Mouse (Mus musculus): ENCODE data around the gene Sub1.

Gene Sub1

DNA sequence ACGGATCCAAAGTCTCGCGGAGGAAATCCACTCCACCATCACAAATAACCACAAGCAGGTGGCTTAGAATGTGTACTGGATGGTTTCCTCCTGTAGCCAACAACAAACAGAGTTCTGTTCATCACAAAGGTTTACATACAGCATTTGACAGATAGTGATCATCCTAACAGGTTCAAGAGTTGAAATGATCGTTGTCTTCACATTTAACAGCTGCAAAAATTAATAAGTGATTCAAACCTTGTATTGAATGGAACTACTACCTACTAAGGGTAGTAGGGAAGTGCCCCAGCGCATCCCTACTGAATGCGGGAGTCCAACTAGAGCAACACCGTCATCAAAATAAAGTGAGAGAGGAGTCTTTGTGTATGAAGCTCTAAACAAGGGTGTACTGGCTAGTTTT lies at the start of gene Sub1:
Gene Sub1, minus strand, starts transcription at position 101 of the 400 bp plus-strand sequence.
- no peak for DNase-seq (ENCODE audit: extremely low read depth, insufficient read length, low spot score)

DNA sequence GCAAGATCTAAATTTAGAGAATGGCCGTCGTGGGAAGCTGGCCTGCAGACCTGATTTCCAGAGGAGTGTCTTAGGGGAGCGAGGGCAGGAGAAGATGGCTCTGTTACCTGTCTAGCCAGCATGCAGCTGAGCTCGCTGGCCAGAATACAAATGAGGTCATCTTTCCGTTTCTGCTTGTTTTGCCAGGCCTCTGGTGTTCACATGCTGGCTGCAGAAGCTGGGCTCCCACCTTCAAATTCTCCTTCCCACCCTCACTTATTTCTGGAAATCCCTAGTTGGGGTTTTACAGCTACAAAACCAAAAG lies 43.6 kb upstream of the Sub1 start:
- no peak for DNase-seq (ENCODE audit: extremely low read depth, insufficient read length, low spot score)

DNA sequence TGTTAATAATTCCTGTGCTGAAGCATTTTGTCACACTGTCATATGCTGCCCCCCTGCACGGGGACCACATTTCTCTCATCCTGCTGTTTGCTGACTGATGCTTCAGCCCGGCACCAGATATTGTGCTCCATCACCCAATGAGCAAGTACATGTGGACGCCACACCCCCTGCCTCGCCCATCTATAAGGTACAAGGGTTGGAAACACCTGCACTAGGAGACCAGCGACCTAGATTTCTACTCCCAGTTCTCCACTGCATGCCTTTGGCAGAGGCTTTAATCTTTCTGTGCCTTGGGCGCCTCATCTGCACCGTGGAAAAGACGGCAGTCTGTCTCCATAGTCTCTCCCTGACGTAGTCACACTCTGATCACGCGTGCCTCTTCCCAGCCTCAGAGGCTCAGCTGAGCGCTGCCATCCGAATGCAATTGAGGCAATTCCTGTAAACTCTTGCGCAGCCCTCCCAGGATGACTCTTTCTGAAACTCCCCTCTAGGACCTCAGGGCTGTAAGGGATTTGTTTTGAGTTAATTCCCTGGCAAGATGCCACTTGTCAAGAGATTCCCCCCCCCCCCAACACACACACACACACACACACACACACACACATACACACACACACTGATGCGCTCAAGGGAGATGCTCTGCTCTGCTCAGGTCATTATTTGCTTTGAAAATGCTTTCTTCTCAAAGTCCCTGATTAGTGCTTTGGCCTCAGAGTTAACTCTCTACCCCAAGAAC lies 43.1 kb upstream of the Sub1 start:
- DNase-seq (ENCODE audit: extremely low read depth, insufficient read length, low spot score), result no peak

GRCm38 (mm10) chr15:12039256-12039655 lies 42.5 kb upstream of the Sub1 start:
- DNase-seq (ENCODE audit: extremely low read depth, insufficient read length, low spot score), result no peak

DNA sequence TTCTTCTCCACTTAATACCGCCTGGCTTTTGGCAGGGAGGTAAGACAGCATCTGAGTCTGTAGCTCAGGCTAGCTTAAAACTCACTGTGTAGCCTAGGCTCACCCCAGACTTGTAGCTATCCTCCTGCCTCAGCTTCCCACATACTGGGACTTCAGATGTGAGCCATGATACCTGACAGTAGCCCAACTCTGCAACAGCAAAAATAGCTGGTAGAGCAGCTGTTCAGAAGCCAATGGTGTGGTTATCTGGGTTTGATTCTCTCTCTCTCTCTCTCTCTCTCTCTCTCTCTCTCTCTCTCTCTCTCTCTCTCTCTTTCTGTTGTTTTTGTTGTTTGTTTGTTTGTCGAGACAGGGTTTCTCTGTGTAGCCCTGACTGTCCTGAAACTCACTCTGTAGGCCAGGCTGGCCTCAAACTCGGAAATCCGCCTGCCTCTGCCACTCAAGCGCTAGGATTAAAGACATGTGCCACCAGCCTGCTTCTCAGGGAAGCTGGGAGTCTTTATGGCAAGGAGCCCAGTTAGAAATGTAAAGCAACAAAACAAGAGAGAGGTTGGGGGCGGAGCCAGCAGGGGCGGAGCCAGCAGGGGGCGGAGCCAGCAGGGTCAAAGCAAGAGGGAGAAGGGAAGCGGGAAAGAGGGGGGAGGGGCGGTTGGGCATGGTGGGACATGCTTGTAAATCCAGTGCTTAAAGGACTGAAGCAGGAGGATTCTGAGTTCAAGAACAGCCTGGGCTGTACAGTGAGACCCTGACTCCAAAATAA lies 41.3 kb upstream of the Sub1 start:
- peak; percentile 24 for DNase-seq (ENCODE audit: extremely low read depth, insufficient read length, low spot score)

GRCm38 (mm10) chr15:12037217-12037616 lies 40.4 kb upstream of the Sub1 start:
- DNase-seq (ENCODE audit: extremely low read depth, insufficient read length, low spot score), result peak; percentile 19

DNA sequence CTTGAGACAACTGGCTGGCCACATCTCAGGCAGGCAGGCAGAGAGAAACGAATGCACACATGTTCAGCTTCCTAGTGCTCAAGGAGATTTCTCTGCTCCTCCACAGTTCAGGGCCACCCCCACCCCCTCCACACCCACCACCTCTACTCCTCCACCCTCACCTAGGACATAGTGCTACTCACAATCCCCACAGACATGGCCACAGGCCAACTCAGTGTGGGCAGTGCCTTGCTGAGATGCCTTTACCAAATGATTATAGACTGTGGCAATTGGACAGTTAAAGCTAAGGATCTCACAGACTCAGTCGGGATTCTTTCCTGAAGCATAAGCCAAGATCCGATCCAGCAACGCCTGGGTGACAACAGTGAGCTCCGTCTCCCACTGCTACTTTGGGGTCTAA lies 39.9 kb upstream of the Sub1 start:
- no peak for DNase-seq (ENCODE audit: extremely low read depth, insufficient read length, low spot score)

DNA sequence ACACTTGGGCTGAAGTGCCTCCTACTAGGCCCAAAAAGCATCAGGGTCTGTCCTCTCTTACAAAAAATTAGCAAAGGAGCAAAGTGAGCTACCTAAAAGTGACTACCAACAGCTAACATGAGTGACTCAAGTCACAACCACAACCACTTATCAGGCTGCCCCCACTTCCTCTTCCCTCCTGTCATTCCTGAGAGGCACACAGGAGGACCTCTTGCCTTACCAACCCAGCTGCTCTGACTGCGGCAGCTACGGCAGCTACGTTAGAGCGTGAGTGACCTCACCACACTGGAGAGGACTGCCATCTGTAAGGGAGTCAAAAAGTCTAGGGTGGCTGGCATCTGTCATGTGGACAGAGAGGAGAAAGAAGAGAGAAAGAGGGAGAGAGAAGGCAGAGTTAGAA lies 37.5 kb upstream of the Sub1 start:
- DNase-seq (ENCODE audit: extremely low read depth, insufficient read length, low spot score), result no peak

DNA sequence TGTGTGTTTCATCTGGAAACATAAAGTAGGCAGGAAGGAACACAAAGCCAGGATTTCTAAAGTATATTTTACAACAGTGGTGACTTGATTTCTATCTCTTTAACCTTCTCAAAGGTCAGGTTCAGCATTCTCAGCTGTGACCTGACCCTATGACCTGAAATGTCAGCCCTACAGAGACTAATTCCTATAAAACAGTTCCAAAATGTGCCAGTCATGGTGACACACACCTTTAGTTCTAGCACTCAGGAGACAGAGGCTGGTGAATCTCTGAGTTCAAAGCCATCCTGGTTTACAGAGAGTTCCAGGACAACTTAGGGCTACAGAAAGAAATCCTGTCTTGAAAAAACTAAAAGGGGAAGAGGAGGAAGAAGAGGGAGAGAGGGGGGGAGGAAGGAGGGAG lies 36.4 kb upstream of the Sub1 start:
- no peak for DNase-seq (ENCODE audit: extremely low read depth, insufficient read length, low spot score)

GRCm38 (mm10) chr15:12032512-12032911 lies 35.7 kb upstream of the Sub1 start:
- DNase-seq (ENCODE audit: extremely low read depth, insufficient read length, low spot score), result no peak

GRCm38 (mm10) chr15:12031861-12032260 lies 35.1 kb upstream of the Sub1 start:
- DNase-seq (ENCODE audit: extremely low read depth, insufficient read length, low spot score), result no peak

- DNase-seq (ENCODE audit: extremely low read depth, insufficient read length, low spot score), result peak; percentile 24
Observed at GRCm38 (mm10) chr15:12030221-12030620, 33.4 kb upstream of the Sub1 start.

GRCm38 (mm10) chr15:12027807-12028206 lies 31.0 kb upstream of the Sub1 start:
- DNase-seq (ENCODE audit: extremely low read depth, insufficient read length, low spot score), result no peak

DNA sequence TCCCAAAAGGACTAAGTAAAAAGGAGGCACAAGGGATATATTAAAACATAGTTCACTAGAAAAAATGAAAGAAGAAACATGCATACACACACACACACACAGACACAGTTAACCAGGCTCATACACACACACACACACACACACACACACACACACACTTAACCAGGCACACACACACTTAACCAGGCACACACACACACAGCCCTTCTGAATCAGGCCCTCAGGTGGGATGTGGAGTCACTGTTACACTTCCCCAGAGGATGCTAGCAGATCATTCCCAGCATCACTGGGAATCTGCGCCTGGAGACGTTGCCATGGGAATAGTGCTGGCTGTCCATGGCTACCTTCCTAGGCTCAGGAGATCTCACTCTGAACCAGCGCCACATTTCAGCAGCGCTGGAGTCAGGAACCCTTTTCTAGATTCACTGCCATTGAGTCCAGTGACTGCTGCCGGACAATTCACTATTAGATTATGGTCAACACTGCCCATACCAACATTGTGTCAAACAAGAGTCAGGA lies 30.2 kb upstream of the Sub1 start:
- DNase-seq (ENCODE audit: extremely low read depth, insufficient read length, low spot score), result no peak

DNA sequence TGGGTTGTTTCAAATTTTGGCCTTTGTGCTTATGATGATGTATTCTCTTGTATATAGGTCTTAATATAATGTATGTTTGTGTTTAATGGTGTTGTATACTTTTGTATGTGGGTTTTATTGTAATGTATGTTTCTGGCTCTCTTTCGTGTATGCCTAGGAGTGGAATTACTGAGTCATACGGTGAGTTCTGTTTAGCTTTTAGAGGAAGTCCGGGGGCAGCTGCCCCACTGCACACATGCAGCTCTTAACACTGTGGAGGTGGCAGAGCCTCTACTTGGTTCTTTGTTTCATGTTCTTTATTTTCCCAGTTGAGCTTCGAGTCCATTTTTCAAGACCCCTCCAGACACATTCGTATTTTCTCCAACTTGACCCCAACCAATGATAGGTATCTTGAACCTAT lies 29.2 kb upstream of the Sub1 start:
- no peak for DNase-seq (ENCODE audit: extremely low read depth, insufficient read length, low spot score)

DNA sequence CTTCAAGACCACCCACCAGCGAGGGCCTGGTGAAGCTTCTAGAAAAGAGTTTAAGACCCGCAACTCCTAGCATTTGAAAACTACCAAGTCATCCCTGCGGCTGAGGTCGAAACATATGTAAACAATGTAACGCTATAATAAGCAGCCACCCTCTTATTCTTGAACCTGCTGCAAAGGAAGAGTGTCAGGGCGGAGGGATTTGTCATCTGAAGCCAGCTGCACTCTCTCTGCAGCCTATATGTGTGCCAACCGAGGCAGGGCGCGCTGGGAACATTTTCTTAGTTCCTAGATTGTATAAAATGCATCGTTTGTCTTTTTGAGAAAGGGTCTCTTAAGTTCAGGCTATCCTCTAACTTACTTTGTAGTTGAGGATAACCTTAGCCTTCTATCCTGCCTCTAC lies 28.6 kb upstream of the Sub1 start:
- DNase-seq (ENCODE audit: extremely low read depth, insufficient read length, low spot score), result no peak

DNA sequence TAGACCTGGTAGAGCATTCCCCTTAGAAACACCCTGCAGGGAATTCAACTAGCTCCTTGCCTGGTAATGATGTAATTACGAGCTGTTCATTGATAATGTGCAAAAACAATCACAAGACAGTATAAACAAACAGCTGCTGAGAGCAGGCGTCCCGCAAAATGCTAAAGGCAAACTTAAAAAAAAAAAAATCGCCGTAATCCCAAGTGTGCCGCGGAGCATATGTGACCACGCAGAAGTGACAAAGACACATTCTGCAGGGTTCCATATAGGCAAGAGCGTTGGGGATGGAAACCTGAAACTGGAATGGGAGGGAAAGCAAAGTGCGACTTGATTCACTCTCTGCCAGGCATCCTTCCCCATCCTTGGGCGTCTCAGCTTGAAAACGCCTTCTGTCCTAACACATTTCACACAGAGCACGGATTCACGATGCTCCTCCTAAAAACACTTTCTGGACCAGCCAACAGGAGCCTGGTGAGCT lies 28.0 kb upstream of the Sub1 start:
- DNase-seq (ENCODE audit: extremely low read depth, insufficient read length, low spot score), result no peak

DNA sequence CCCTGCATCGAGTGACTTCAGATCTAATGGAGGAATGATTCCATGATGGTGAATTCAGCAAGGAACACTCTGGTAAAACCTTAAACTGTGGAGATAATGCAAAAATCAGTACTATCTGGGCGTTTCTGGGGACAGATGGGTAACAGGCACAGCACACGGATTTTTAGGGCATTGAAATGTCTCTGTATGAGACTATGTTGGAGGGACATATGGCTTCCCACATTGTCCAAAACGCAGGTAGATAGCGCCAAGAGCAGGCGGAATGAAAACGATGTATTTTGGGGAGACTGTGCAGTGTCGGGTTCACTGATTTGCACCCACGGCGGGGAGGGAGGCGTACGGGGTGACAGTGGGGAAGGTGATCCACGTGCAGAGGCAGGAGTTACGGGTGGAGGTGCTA lies 22.7 kb upstream of the Sub1 start:
- no peak for DNase-seq (ENCODE audit: extremely low read depth, insufficient read length, low spot score)

DNA sequence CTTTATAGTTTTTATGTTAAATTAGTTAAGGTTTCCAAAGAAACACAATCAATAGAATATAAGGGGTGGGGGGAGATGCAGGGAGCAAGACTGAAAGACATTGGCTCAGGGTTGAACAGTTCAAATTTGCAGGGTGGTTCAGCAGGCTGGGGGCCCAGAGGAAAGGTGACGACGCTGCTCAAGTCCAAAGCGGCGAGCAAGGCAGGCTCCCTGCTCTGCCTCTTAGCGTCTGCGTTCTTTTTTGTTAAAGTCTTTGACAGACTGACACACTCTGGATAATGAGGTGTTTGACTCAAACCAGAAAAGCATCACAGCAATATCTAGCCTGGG lies 21.6 kb upstream of the Sub1 start:
- no peak for DNase-seq (ENCODE audit: extremely low read depth, insufficient read length, low spot score)

DNA sequence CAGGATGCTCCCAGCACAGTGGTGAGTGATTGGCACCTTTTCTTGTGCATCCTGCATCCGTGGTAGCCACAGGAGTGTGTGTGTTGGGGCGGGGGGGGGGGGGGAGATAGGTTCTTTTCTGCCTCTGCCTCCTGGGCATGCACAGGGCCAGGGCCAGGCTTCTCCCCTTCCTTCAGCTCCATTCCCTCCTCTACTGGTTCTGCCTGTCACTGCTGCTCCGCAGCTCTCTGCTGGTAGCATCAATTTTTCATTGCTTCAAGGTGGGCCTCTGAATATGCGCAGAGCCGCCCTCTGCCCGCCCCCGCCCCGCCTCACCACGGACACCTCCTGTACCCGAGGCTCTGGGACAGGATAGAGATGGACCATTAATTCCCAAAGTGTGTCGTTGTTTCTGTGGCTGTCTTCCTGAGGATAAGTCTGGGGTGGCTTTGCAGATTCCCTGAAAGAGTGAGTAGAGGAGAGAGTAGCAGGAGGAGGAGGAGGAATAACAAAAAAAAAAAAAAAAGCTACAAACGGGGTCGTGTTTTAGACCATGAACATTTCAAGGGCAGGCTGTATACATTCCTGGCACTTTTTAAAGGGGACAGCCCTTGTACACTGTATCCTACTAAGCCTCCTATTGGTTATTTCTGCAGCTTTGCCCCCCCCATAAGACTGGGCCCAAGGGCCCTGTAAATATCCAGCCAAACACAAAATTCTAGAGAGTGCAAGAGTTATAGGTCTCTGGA lies 21.1 kb upstream of the Sub1 start:
- no peak for DNase-seq (ENCODE audit: extremely low read depth, insufficient read length, low spot score)

DNA sequence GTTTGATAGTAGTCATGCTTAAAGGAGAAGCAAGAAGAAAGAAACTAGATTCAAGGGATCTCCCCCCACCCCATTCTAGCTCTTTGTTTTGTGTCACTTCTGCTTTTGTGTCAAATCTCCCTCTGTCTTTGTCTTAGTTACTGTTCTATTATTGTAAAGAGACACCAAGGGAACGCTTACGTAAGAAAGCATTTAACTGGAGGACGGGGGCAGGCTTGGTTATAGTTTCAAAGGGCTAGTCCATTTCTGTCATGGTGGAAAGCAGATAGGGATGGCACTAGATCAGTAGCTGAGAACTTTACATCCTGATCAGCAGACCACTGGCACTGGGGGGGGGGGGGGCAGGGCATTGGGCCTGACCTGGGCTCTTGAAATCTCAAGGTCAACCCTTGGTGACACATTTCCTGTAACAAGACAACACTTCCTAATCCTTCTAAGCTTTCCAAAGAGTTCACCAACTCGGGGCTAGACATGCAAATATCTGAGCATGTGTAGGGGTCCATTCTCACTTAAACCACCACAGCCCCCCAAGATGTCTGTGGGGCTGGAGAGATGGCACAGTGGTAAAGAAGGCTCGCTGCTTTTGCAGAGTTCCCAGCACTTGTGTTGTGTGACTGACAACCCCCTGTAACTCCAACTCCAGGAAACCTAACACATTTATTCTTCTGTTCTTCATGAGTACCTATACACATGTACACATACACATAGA lies 17.6 kb upstream of the Sub1 start:
- DNase-seq (ENCODE audit: extremely low read depth, insufficient read length, low spot score), result no peak
